8 mouse cellular contexts compared by ENCODE assay signal in genomic region chr4:139580663-139581336, GRCm38 (mm10). TPM values are rescaled to one million over a fixed set of nuclear protein-coding genes. Genes with fewer than 3 reads are reported as not detected.
A peak's percentile ranks its signal among the peaks of the same experiment; 100 is the strongest.
DNase-seq lines count a peak whose midpoint lies in the region; ATAC-seq lines count a peak whose summit lies in the region.

No protein-coding gene starts in this region.

- H3K9me3 ChIP-seq in forebrain, embryonic 16.5 days (ENCODE audit: control insufficient read depth, low read length) = no peaks in the 10 kb centered on the region
- no peaks in the 10 kb centered on the region for H3K9me3 ChIP-seq in liver, embryonic 16.5 days (replicated peaks; ENCODE audit: control insufficient read depth, low read length)
- no peaks in the 10 kb centered on the region for H3K9me3 ChIP-seq in stomach, embryonic 16.5 days (replicated peaks; ENCODE audit: control insufficient read depth, low read length)

- no peak overlapping the region for H3K27ac ChIP-seq in forebrain, embryonic 16.5 days (ENCODE audit: low read length)
- peak overlapping the region; percentile 77 for H3K27ac ChIP-seq in liver, embryonic 16.5 days (ENCODE audit: low read length)
- H3K27ac ChIP-seq in stomach, embryonic 16.5 days (ENCODE audit: low read length) = peak overlapping the region; percentile 97

- no peaks in the 10 kb centered on the region for H3K27me3 ChIP-seq in forebrain, embryonic 16.5 days (replicated peaks; ENCODE audit: control insufficient read depth, insufficient read depth, low read length)
- H3K27me3 ChIP-seq in liver, embryonic 16.5 days (ENCODE audit: control insufficient read depth, insufficient read depth, low read depth, low read length) = peaks cover 16% of the 10 kb centered on the region
- no peaks in the 10 kb centered on the region for H3K27me3 ChIP-seq in stomach, embryonic 16.5 days (ENCODE audit: control insufficient read depth, insufficient read depth, low read length)

- DNase-seq in thymus, postnatal 4 days = peak; percentile 54
- DNase-seq in thymus, postnatal 10 days (ENCODE audit: low spot score in 2 of 2) = no peak
- peak; percentile 60 for DNase-seq in induced T-regulatory cell, adult 2 months (ENCODE audit: low read depth)
- DNase-seq in spleen, postnatal 36 days (ENCODE audit: low spot score in 2 of 2) = no peak
- no peak for DNase-seq in urinary bladder, adult 2 months (ENCODE audit: low spot score)

- peak overlapping the region; percentile 1; the same call in 1 of the 2 replicates for H3K4me2 ChIP-seq in forebrain, embryonic 16.5 days (ENCODE audit: low read length)
- H3K4me2 ChIP-seq in liver, embryonic 16.5 days (ENCODE audit: low read depth, low read length) = peak overlapping the region; percentile 53
- peak overlapping the region; percentile 48 for H3K4me2 ChIP-seq in stomach, embryonic 16.5 days (ENCODE audit: low read depth, low read length)

- no peak overlapping the region for H3K4me3 ChIP-seq in forebrain, embryonic 16.5 days (replicated peaks; ENCODE audit: low read length)
- H3K4me3 ChIP-seq in liver, embryonic 16.5 days (ENCODE audit: low read depth, low read length) = peak overlapping the region; percentile 29
- peak overlapping the region; percentile 27 for H3K4me3 ChIP-seq in stomach, embryonic 16.5 days (replicated peaks; ENCODE audit: low read length)

- peaks cover 22% of the 10 kb centered on the region for H3K4me1 ChIP-seq in forebrain, embryonic 16.5 days (replicated peaks; ENCODE audit: control insufficient read depth, insufficient read depth, low read length)
- H3K4me1 ChIP-seq in liver, embryonic 16.5 days (ENCODE audit: control insufficient read depth, low read depth, low read length) = peaks cover 27% of the 10 kb centered on the region
- peaks cover 78% of the 10 kb centered on the region for H3K4me1 ChIP-seq in stomach, embryonic 16.5 days (ENCODE audit: control insufficient read depth, insufficient read depth, low read length)

- no peaks in the 10 kb centered on the region for H3K36me3 ChIP-seq in forebrain, embryonic 16.5 days (ENCODE audit: control insufficient read depth, insufficient read depth)
- no peaks in the 10 kb centered on the region for H3K36me3 ChIP-seq in liver, embryonic 16.5 days (ENCODE audit: control insufficient read depth, insufficient read depth)
- H3K36me3 ChIP-seq in stomach, embryonic 16.5 days (ENCODE audit: control insufficient read depth, insufficient read depth, low read length) = no peaks in the 10 kb centered on the region

- WGBS in forebrain, embryonic 16.5 days = 10% methylated on average over 15 of the region's 15 CpGs
- 18% methylated on average over 15 of the region's 15 CpGs for WGBS in liver, embryonic 16.5 days (ENCODE audit: insufficient replicate concordance)
- 8% methylated on average over 15 of the region's 15 CpGs for WGBS in stomach, embryonic 16.5 days

- ATAC-seq in forebrain, embryonic 16.5 days = no peak
- ATAC-seq in liver, embryonic 16.5 days (ENCODE audit: low read depth) = no peak
- ATAC-seq in stomach, embryonic 16.5 days (ENCODE audit: insufficient read depth, low FRiP score) = peak; percentile 65; the same call in 1 of the 2 replicates

- peak overlapping the region; percentile 10 for H3K9ac ChIP-seq in forebrain, embryonic 16.5 days (replicated peaks; ENCODE audit: low read depth, low read length)
- H3K9ac ChIP-seq in liver, embryonic 16.5 days (ENCODE audit: low read depth, low read length) = no peak overlapping the region
- H3K9ac ChIP-seq in stomach, embryonic 16.5 days (ENCODE audit: low read length) = peak overlapping the region; percentile 71

RNA-seq across cellular contexts. Expression of gene Gm21969, which starts 22.2 kb away (rescaled TPM):
- not detected in 2 replicates for polyA plus RNA-seq in forebrain, embryonic 16.5 days (2015; fragmentation: Nextera tagmentation; extraction: Ambion mirVana)
- 0.02 TPM in 1 of 2 replicates, not detected in the other for polyA plus RNA-seq in liver, embryonic 16.5 days (2015; fragmentation: Nextera tagmentation; extraction: Ambion mirVana)
- polyA plus RNA-seq in stomach, embryonic 16.5 days (2015; fragmentation: Nextera tagmentation; extraction: Ambion mirVana) = not detected in 2 replicates
- 0.04 TPM in 1 of 2 replicates, not detected in the other for polyA plus RNA-seq in urinary bladder, adult 2 months (2012; rRNA removed)

RNA-seq across cellular contexts. Expression of gene Aldh4a1, which starts 41.9 kb away (rescaled TPM):
- polyA plus RNA-seq in forebrain, embryonic 16.5 days (2015; fragmentation: Nextera tagmentation; extraction: Ambion mirVana) = 30.2 and 31.1 TPM in 2 replicates
- 97.4 and 110 TPM in 2 replicates for polyA plus RNA-seq in liver, embryonic 16.5 days (2015; fragmentation: Nextera tagmentation; extraction: Ambion mirVana)
- 35.9 and 38.0 TPM in 2 replicates for polyA plus RNA-seq in stomach, embryonic 16.5 days (2015; fragmentation: Nextera tagmentation; extraction: Ambion mirVana)
- 26.5 and 33.0 TPM in 2 replicates for polyA plus RNA-seq in urinary bladder, adult 2 months (2012; rRNA removed)

RNA-seq across cellular contexts. Expression of gene Iffo2, which starts 50.5 kb away (rescaled TPM):
- polyA plus RNA-seq in forebrain, embryonic 16.5 days (2015; fragmentation: Nextera tagmentation; extraction: Ambion mirVana) = 4.6 and 4.8 TPM in 2 replicates
- polyA plus RNA-seq in liver, embryonic 16.5 days (2015; fragmentation: Nextera tagmentation; extraction: Ambion mirVana) = 0.44 and 0.66 TPM in 2 replicates
- polyA plus RNA-seq in stomach, embryonic 16.5 days (2015; fragmentation: Nextera tagmentation; extraction: Ambion mirVana) = 1.8 and 2.4 TPM in 2 replicates
- polyA plus RNA-seq in urinary bladder, adult 2 months (2012; rRNA removed) = 7.7 and 9.8 TPM in 2 replicates

Comparison
In these comparisons a context has a peak if more than half of its experiments do, and no peak if none do; other contexts are left out.
1. DNase-seq: peak in thymus, postnatal 4 days (single experiment) and induced T-regulatory cell, adult 2 months (single experiment); none in thymus, postnatal 10 days (0 of 2), spleen, postnatal 36 days (0 of 2) and urinary bladder, adult 2 months (single experiment).
2. H3K4me2 ChIP-seq: peak in every context shown above with its lines; median percentile 53 in liver, embryonic 16.5 days; 48 in stomach, embryonic 16.5 days; 1 in forebrain, embryonic 16.5 days.